Mouse (Mus musculus) layer of hippocampus, adult 18-20 months (tissue): Measurements from ENCODE around the gene Zfp612. TPM values are rescaled to one million over a fixed set of nuclear protein-coding genes. Genes with fewer than 3 reads are reported as not detected.

Source experiments
- DNase-seq, 2 experiments: peaks; one replicate each; pipeline ENCODE4 v3.0.0; 2022; ENCODE audit warnings: low spot score in 2 of 2
- total RNA-seq, 2 experiments: library from RNA; stranded (reverse); gene quantifications; 2 replicates each; pipeline ENCODE4 v1.2.3; 2021

Gene Zfp612
- total RNA-seq, 2 experiments from 2014 or later = 24.9 to 27.7 TPM

- DNase-seq = peak; percentile 64 to 89
These were observed 51.0 kb downstream of the Zfp612 start for GRCm38 (mm10) chr8:110130537-110130936.

GRCm38 (mm10) chr8:110134236-110134635, 54.7 kb downstream of the Zfp612 start:
- no peak for DNase-seq

GRCm38 (mm10) chr8:110135515-110135914, 56.0 kb downstream of the Zfp612 start:
- DNase-seq = no peak

- DNase-seq = no peak
These were observed 60.6 kb downstream of the Zfp612 start for GRCm38 (mm10) chr8:110140156-110140555.

GRCm38 (mm10) chr8:110140770-110141169, 61.2 kb downstream of the Zfp612 start:
- no peak for DNase-seq

Other genes starting within 250 kb of the Zfp612 start
- gene Phlpp2, start 211.2 kb upstream of the Zfp612 start, total RNA-seq = 10 to 100 TPM; 27.9 to 28.0 TPM
- under 1 TPM in 1 of 2 experiments, not detected in 1; 0.18 TPM for gene Marveld3, start 117.5 kb upstream of the Zfp612 start, total RNA-seq
- under 1 TPM; 0.12 to 0.15 TPM for gene Tat, start 89.3 kb upstream of the Zfp612 start, total RNA-seq
- not detected for gene Chst4, start 40.0 kb upstream of the Zfp612 start, total RNA-seq
- gene Gm21964, start 21.5 kb downstream of the Zfp612 start, total RNA-seq = not detected
- not detected for gene Gm17720, start 23.0 kb downstream of the Zfp612 start, total RNA-seq
- 10 to 100 TPM; 28.5 to 45.8 TPM for gene Calb2, start 88.5 kb downstream of the Zfp612 start, total RNA-seq
- 1 to 10 TPM; 6.6 to 7.0 TPM for gene Cmtr2, start 135.9 kb downstream of the Zfp612 start, total RNA-seq
- under 1 TPM; 0.41 to 0.64 TPM for gene Hydin, start 187.2 kb downstream of the Zfp612 start, total RNA-seq